Comparison of ENCODE assay signal across 32 mouse cellular contexts in the genomic region with DNA sequence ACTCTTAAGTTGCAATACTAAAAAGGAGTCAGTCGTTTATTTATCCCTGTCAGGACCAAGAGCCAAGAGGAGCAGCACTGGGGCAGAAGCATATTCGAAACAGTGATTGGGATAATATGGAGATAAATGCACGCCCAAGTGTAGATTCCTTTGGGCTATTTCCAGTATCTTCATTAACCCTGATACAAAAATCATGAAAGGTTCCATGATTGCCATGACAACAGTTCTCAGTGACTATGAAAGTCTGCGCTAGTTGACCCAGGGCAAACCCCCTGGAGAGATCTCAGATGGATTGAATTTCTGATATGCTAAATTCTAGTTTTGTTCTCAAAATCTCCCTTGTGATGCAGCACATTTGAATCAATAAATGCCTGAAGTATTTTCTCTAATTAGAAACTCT. TPM values are rescaled to one million over a fixed set of nuclear protein-coding genes. Genes with fewer than 3 reads are reported as not detected.
DNase-seq lines count a peak whose midpoint lies in the region; ATAC-seq and TF ChIP-seq lines count a peak whose summit lies in the region.
"Had no signal": no experiment of that assay in that cellular context is flagged by ENCODE, and none has a peak within 500 bp of the region (broad histone marks: within the 10 kb centered on the region; RNA-seq: fewer than 3 reads in every experiment).

No protein-coding gene starts in this region.

- peak; percentile 52 for ATAC-seq in hindbrain, embryonic 12.5 days (ENCODE audit: low FRiP score)
- 0 out of 2 replicates have a peak, but pooled peaks have one; percentile 37 for ATAC-seq in hindbrain, embryonic 14.5 days (ENCODE audit: low FRiP score)
- peak; percentile 68 for ATAC-seq in midbrain, embryonic 16.5 days
- ATAC-seq: CD4-positive, CD25-positive, alpha-beta regulatory T cell, adult 4 months; lung, postnatal 0 days had no signal

- H3K4me3 ChIP-seq in hindbrain, embryonic 12.5 days = no peak overlapping the region
- H3K4me3 ChIP-seq in hindbrain, embryonic 10.5 days = no peak overlapping the region
- H3K4me3 ChIP-seq in hindbrain, embryonic 14.5 days (replicated peaks; ENCODE audit: low read length) = no peak overlapping the region
- no peak overlapping the region for H3K4me3 ChIP-seq in midbrain, embryonic 16.5 days (ENCODE audit: low read depth, low read length)
- H3K4me3 ChIP-seq: embryonic facial prominence, embryonic 13.5 days; erythroblast, embryonic 14.5 days; heart, embryonic 15.5 days; limb, embryonic 10.5 days; limb, embryonic 15.5 days; liver, embryonic 13.5 days; megakaryocyte, embryonic 14.5 days; neural tube, embryonic 15.5 days had no signal

- DNase-seq in hindbrain, embryonic 10.5 days (ENCODE audit: low spot score) = no peak
- DNase-seq in brain, embryonic 14.5 days (ENCODE audit: low read depth) = peak; percentile 65
- no peak for DNase-seq in hindbrain, embryonic 14.5 days (ENCODE audit: low spot score)
- DNase-seq in spleen, postnatal 10 days (ENCODE audit: low spot score in 2 of 2) = no peak
- DNase-seq in right cerebral cortex, adult 2 months (ENCODE audit: low spot score in 2 of 2) = no peak
- DNase-seq: adrenal gland, postnatal 25 days; cerebellum, adult 2 months; cerebellum, postnatal 14 days; gastrocnemius, postnatal 10 days; kidney, adult 11 months; kidney, postnatal 14 days; layer of hippocampus, adult 9-11 months; liver, embryonic 13.5 days; lung, adult 18-20 months; lung, postnatal 4 days; retina, postnatal 1 day; right cerebral cortex, postnatal 25 days; spleen, adult 18-20 months; thymus, adult 18-20 months; thymus, postnatal 36 days had no signal

- H3K4me1 ChIP-seq in hindbrain, embryonic 12.5 days = peaks cover 8% of the 10 kb centered on the region; the same call in 1 of the 2 replicates
- no peaks in the 10 kb centered on the region; the same call in 1 of the 2 replicates for H3K4me1 ChIP-seq in hindbrain, embryonic 10.5 days (replicated peaks)
- H3K4me1 ChIP-seq in hindbrain, embryonic 14.5 days (replicated peaks; ENCODE audit: control insufficient read depth, insufficient read depth, low read length) = 0 out of 2 replicates have a peak, but pooled peaks cover 10% of the 10 kb centered on the region
- H3K4me1 ChIP-seq in midbrain, embryonic 16.5 days (ENCODE audit: control insufficient read depth, insufficient read depth, low read length) = peaks cover 7% of the 10 kb centered on the region; the same call in 1 of the 2 replicates
- H3K4me1 ChIP-seq: heart, embryonic 15.5 days; liver, embryonic 13.5 days; megakaryocyte, embryonic 14.5 days had no signal

- TF ChIP-seq POLR2A in brain, embryonic 14.5 days (IDR thresholded peaks at IDR 0.05; ENCODE audit: borderline replicate concordance, extremely low read depth, insufficient read depth, insufficient read length, poor library complexity, severe bottlenecking) = no peak

- H3K27ac ChIP-seq in hindbrain, embryonic 12.5 days = 0 out of 2 replicates have a peak overlapping the region, but pooled peaks have one; percentile 26
- H3K27ac ChIP-seq in hindbrain, embryonic 10.5 days = no peak overlapping the region
- H3K27ac ChIP-seq in hindbrain, embryonic 14.5 days = peak overlapping the region; percentile 62
- no peak overlapping the region for H3K27ac ChIP-seq in midbrain, embryonic 16.5 days (ENCODE audit: low read length)
- H3K27ac ChIP-seq: embryonic facial prominence, embryonic 13.5 days; heart, embryonic 15.5 days; limb, embryonic 10.5 days; limb, embryonic 15.5 days; liver, embryonic 13.5 days; neural tube, embryonic 15.5 days; stomach, postnatal 0 days had no signal

- 55% methylated on average over 4 of the region's 4 CpGs for WGBS in hindbrain, embryonic 12.5 days
- 68% methylated on average over 4 of the region's 4 CpGs for WGBS in hindbrain, embryonic 10.5 days
- 40% methylated on average over 4 of the region's 4 CpGs for WGBS in hindbrain, embryonic 14.5 days
- WGBS in midbrain, embryonic 16.5 days = 23% methylated on average over 4 of the region's 4 CpGs

- H3K9me3 ChIP-seq in hindbrain, embryonic 12.5 days (replicated peaks) = no peaks in the 10 kb centered on the region
- H3K9me3 ChIP-seq in hindbrain, embryonic 10.5 days = no peaks in the 10 kb centered on the region
- H3K9me3 ChIP-seq in hindbrain, embryonic 14.5 days (ENCODE audit: control insufficient read depth, low read length) = no peaks in the 10 kb centered on the region
- H3K9me3 ChIP-seq in midbrain, embryonic 16.5 days (replicated peaks; ENCODE audit: control insufficient read depth, low read length, poor library complexity, severe bottlenecking) = no peaks in the 10 kb centered on the region
- H3K9me3 ChIP-seq: embryonic facial prominence, embryonic 13.5 days; heart, embryonic 15.5 days; limb, embryonic 10.5 days; limb, embryonic 15.5 days; liver, embryonic 13.5 days; neural tube, embryonic 15.5 days had no signal

- no peaks in the 10 kb centered on the region for H3K27me3 ChIP-seq in hindbrain, embryonic 12.5 days
- no peaks in the 10 kb centered on the region for H3K27me3 ChIP-seq in hindbrain, embryonic 10.5 days (ENCODE audit: insufficient read depth, poor library complexity, severe bottlenecking)
- no peaks in the 10 kb centered on the region for H3K27me3 ChIP-seq in hindbrain, embryonic 14.5 days (ENCODE audit: control insufficient read depth, insufficient read depth, low read length)
- H3K27me3 ChIP-seq in midbrain, embryonic 16.5 days (ENCODE audit: control insufficient read depth, insufficient read depth, low read depth, low read length) = no peaks in the 10 kb centered on the region
- H3K27me3 ChIP-seq: embryonic facial prominence, embryonic 13.5 days; heart, embryonic 15.5 days; limb, embryonic 15.5 days; megakaryocyte, embryonic 14.5 days; neural tube, embryonic 15.5 days had no signal

- H3K9ac ChIP-seq in hindbrain, embryonic 12.5 days = no peak overlapping the region
- H3K9ac ChIP-seq in hindbrain, embryonic 14.5 days = no peak overlapping the region
- no peak overlapping the region for H3K9ac ChIP-seq in midbrain, embryonic 16.5 days (ENCODE audit: low read depth, low read length)
- H3K9ac ChIP-seq: embryonic facial prominence, embryonic 13.5 days; heart, embryonic 15.5 days; limb, embryonic 15.5 days; liver, embryonic 13.5 days; neural tube, embryonic 15.5 days had no signal

- H3K36me3 ChIP-seq in hindbrain, embryonic 12.5 days = 0 out of 2 replicates have a peak, but pooled peaks cover 4% of the 10 kb centered on the region
- no peaks in the 10 kb centered on the region for H3K36me3 ChIP-seq in hindbrain, embryonic 10.5 days
- H3K36me3 ChIP-seq in hindbrain, embryonic 14.5 days (replicated peaks; ENCODE audit: control insufficient read depth, insufficient read depth) = no peaks in the 10 kb centered on the region
- H3K36me3 ChIP-seq in midbrain, embryonic 16.5 days (ENCODE audit: control insufficient read depth, insufficient read depth, low read length) = no peaks in the 10 kb centered on the region
- H3K36me3 ChIP-seq: embryonic facial prominence, embryonic 13.5 days; heart, embryonic 15.5 days; limb, embryonic 10.5 days; limb, embryonic 15.5 days; liver, embryonic 13.5 days; neural tube, embryonic 15.5 days had no signal

- TF ChIP-seq CTCF in brain, embryonic 14.5 days (IDR thresholded peaks at IDR 0.05; ENCODE audit: borderline replicate concordance, extremely low read depth, insufficient read depth, insufficient read length) = no peak

- H3K4me2 ChIP-seq in hindbrain, embryonic 12.5 days (replicated peaks) = no peak overlapping the region
- H3K4me2 ChIP-seq in hindbrain, embryonic 14.5 days (replicated peaks) = no peak overlapping the region
- no peak overlapping the region for H3K4me2 ChIP-seq in midbrain, embryonic 16.5 days (ENCODE audit: low read length)
- H3K4me2 ChIP-seq: embryonic facial prominence, embryonic 13.5 days; heart, embryonic 15.5 days; limb, embryonic 15.5 days; liver, embryonic 13.5 days; neural tube, embryonic 15.5 days had no signal

RNA-seq across cellular contexts. Expression of gene Vit, which starts 42.6 kb away (rescaled TPM):
- 15.9 and 17.8 TPM in 2 replicates for polyA plus RNA-seq in hindbrain, embryonic 12.5 days (2016; fragmentation: Nextera tagmentation; extraction: Ambion mirVana)
- 7.5 and 10.7 TPM in 2 replicates for polyA plus RNA-seq in hindbrain, embryonic 10.5 days (2016; fragmentation: Nextera tagmentation; extraction: Ambion mirVana)
- 11.0 and 13.5 TPM in 2 replicates for polyA plus RNA-seq in brain, embryonic 14.5 days (2012; rRNA removed)
- 4.3 TPM in 2 replicates for polyA plus RNA-seq in hindbrain, embryonic 14.5 days (2014; fragmentation: Nextera tagmentation; extraction: Ambion mirVana)
- polyA plus RNA-seq in midbrain, embryonic 16.5 days (2015; fragmentation: Nextera tagmentation; extraction: Ambion mirVana) = 13.1 and 15.1 TPM in 2 replicates
- polyA plus RNA-seq: CD4-positive, CD25-positive, alpha-beta regulatory T cell, adult 4 months; erythroblast, embryonic 14.5 days; limb, embryonic 10.5 days had no signal

Comparison
In these comparisons a context has a peak if more than half of its experiments do, and no peak if none do; other contexts are left out.
1. H3K27ac ChIP-seq: peak in hindbrain, embryonic 12.5 days (single experiment) and hindbrain, embryonic 14.5 days (single experiment); none in hindbrain, embryonic 10.5 days (single experiment) and midbrain, embryonic 16.5 days (single experiment).
2. Peak in every context shown above with its lines, with median percentiles within 50 percentile points of each other: ATAC-seq.